ENCODE assay signal across 27 mouse cellular contexts in the genomic region with DNA sequence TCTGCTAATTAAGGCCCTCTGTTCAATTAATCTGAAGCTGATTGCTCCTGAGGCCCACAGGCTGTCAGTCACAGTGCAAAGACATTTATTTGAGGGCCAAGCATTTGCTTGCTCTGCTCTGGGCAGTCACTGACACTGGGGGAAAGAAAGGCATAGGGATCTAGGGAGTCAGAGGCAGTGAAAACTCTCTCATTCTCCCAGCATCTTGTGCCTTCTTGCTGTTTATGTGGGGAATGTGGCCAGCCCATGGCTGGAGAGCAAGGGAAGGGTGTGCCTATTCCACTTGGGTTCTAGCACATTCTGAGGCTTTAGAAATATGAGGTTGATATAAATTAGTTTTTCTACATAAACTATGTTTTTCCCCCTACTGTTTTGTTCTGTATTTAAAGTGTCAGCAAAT.
DNase-seq lines count a peak whose midpoint lies in the region; ATAC-seq and TF ChIP-seq lines count a peak whose summit lies in the region.
"Had no signal": no experiment of that assay in that cellular context is flagged by ENCODE, and none has a peak within 500 bp of the region (broad histone marks: within the 10 kb centered on the region; RNA-seq: fewer than 3 reads in every experiment).

No protein-coding gene starts in this region.

- H3K4me3 ChIP-seq in limb, embryonic 12.5 days (replicated peaks): no peak overlapping the region
- H3K4me3 ChIP-seq in limb, embryonic 10.5 days: no peak overlapping the region
- no peak overlapping the region for H3K4me3 ChIP-seq in limb, embryonic 15.5 days
- no peak overlapping the region for H3K4me3 ChIP-seq in midbrain, embryonic 16.5 days (ENCODE audit: low read depth, low read length)
- H3K4me3 ChIP-seq in hindbrain, embryonic 11.5 days (ENCODE audit: low read depth, low read length): no peak overlapping the region
- H3K4me3 ChIP-seq: embryonic facial prominence, embryonic 13.5 days; forebrain, embryonic 10.5 days; forebrain, embryonic 15.5 days; heart, embryonic 13.5 days; hindbrain, embryonic 12.5 days; intestine, embryonic 15.5 days; liver, embryonic 12.5 days; myocyte; neural tube, embryonic 12.5 days had no signal

- intact Hi-C loops in gastrocnemius, postnatal 14 days (cut with DNase I; ENCODE audit: low total_unique reads): no loop called here

- H3K4me1 ChIP-seq in limb, embryonic 12.5 days (replicated peaks): peaks cover 21% of the 10 kb centered on the region
- H3K4me1 ChIP-seq in limb, embryonic 10.5 days: no peaks in the 10 kb centered on the region
- peaks cover 21% of the 10 kb centered on the region for H3K4me1 ChIP-seq in limb, embryonic 15.5 days
- no peaks in the 10 kb centered on the region for H3K4me1 ChIP-seq in midbrain, embryonic 16.5 days (ENCODE audit: control insufficient read depth, insufficient read depth, low read length)
- no peaks in the 10 kb centered on the region for H3K4me1 ChIP-seq in hindbrain, embryonic 11.5 days (replicated peaks; ENCODE audit: control insufficient read depth, insufficient read depth, low read length)
- H3K4me1 ChIP-seq: embryonic facial prominence, embryonic 13.5 days; forebrain, embryonic 10.5 days; forebrain, embryonic 15.5 days; heart, embryonic 13.5 days; intestine, embryonic 15.5 days; liver, embryonic 12.5 days had no signal

- H3K36me3 ChIP-seq in limb, embryonic 12.5 days: no peaks in the 10 kb centered on the region
- no peaks in the 10 kb centered on the region for H3K36me3 ChIP-seq in limb, embryonic 10.5 days
- no peaks in the 10 kb centered on the region for H3K36me3 ChIP-seq in limb, embryonic 15.5 days
- H3K36me3 ChIP-seq in midbrain, embryonic 16.5 days (ENCODE audit: control insufficient read depth, insufficient read depth, low read length): no peaks in the 10 kb centered on the region
- H3K36me3 ChIP-seq in hindbrain, embryonic 11.5 days (ENCODE audit: control insufficient read depth, insufficient read depth, low read length): no peaks in the 10 kb centered on the region
- H3K36me3 ChIP-seq: embryonic facial prominence, embryonic 13.5 days; forebrain, embryonic 10.5 days; forebrain, embryonic 15.5 days; heart, embryonic 13.5 days; hindbrain, embryonic 12.5 days; intestine, embryonic 15.5 days; liver, embryonic 12.5 days; neural tube, embryonic 12.5 days had no signal

- ATAC-seq in limb, embryonic 12.5 days (ENCODE audit: insufficient number of reproducible peaks, insufficient read depth, low FRiP score, low TSS enrichment, low read depth): no peak
- peak; percentile 51; the same call in 1 of the 2 replicates for ATAC-seq in limb, embryonic 15.5 days (ENCODE audit: insufficient number of reproducible peaks, low FRiP score, low TSS enrichment, low read depth)
- ATAC-seq in midbrain, embryonic 16.5 days: no peak
- ATAC-seq in hindbrain, embryonic 11.5 days (ENCODE audit: low FRiP score): no peak
- ATAC-seq: forebrain, embryonic 15.5 days; hindbrain, postnatal 0 days; intestine, embryonic 15.5 days; liver, embryonic 12.5 days; liver, postnatal 0 days; Patski had no signal

- no peaks in the 10 kb centered on the region for H3K9me3 ChIP-seq in limb, embryonic 12.5 days
- H3K9me3 ChIP-seq in limb, embryonic 10.5 days (replicated peaks): no peaks in the 10 kb centered on the region
- no peaks in the 10 kb centered on the region for H3K9me3 ChIP-seq in limb, embryonic 15.5 days
- no peaks in the 10 kb centered on the region for H3K9me3 ChIP-seq in midbrain, embryonic 16.5 days (replicated peaks; ENCODE audit: control insufficient read depth, low read length, poor library complexity, severe bottlenecking)
- no peaks in the 10 kb centered on the region for H3K9me3 ChIP-seq in hindbrain, embryonic 11.5 days (ENCODE audit: control insufficient read depth, low read length)
- H3K9me3 ChIP-seq: embryonic facial prominence, embryonic 13.5 days; forebrain, embryonic 10.5 days; forebrain, embryonic 15.5 days; heart, embryonic 13.5 days; hindbrain, embryonic 12.5 days; intestine, embryonic 15.5 days; liver, embryonic 12.5 days; neural tube, embryonic 12.5 days had no signal

- no peak overlapping the region for H3K4me2 ChIP-seq in limb, embryonic 12.5 days
- H3K4me2 ChIP-seq in limb, embryonic 15.5 days: no peak overlapping the region
- no peak overlapping the region for H3K4me2 ChIP-seq in midbrain, embryonic 16.5 days (ENCODE audit: low read length)
- no peak overlapping the region for H3K4me2 ChIP-seq in hindbrain, embryonic 11.5 days (replicated peaks; ENCODE audit: low read depth, low read length)
- H3K4me2 ChIP-seq: embryonic facial prominence, embryonic 13.5 days; forebrain, embryonic 15.5 days; heart, embryonic 13.5 days; hindbrain, embryonic 12.5 days; intestine, embryonic 15.5 days; liver, embryonic 12.5 days; midbrain, embryonic 11.5 days; neural tube, embryonic 12.5 days had no signal

- no peak for TF ChIP-seq CTCF in brain, embryonic 14.5 days (IDR thresholded peaks at IDR 0.05; ENCODE audit: borderline replicate concordance, extremely low read depth, insufficient read depth, insufficient read length)

- H3K27ac ChIP-seq in limb, embryonic 12.5 days: peak overlapping the region; percentile 77
- H3K27ac ChIP-seq in limb, embryonic 10.5 days: no peak overlapping the region
- peak overlapping the region; percentile 75 for H3K27ac ChIP-seq in limb, embryonic 15.5 days
- H3K27ac ChIP-seq in midbrain, embryonic 16.5 days (ENCODE audit: low read length): no peak overlapping the region
- no peak overlapping the region for H3K27ac ChIP-seq in hindbrain, embryonic 11.5 days (ENCODE audit: low read depth, low read length)
- H3K27ac ChIP-seq: embryonic facial prominence, embryonic 13.5 days; forebrain, embryonic 10.5 days; forebrain, embryonic 15.5 days; heart, embryonic 13.5 days; hindbrain, embryonic 12.5 days; hindbrain, postnatal 0 days; intestine, embryonic 15.5 days; kidney, postnatal 0 days; liver, embryonic 12.5 days; neural tube, embryonic 12.5 days had no signal

- peak; percentile 27 for DNase-seq in gastrocnemius, postnatal 25 days
- no peak for DNase-seq in gastrocnemius, postnatal 14 days
- no peak for DNase-seq in limb, embryonic 10.5 days (ENCODE audit: low spot score)
- peak; percentile 29 for DNase-seq in brain, embryonic 14.5 days (ENCODE audit: low read depth)
- no peak for DNase-seq in hindbrain, embryonic 11.5 days (ENCODE audit: low spot score)
- DNase-seq: adrenal gland, postnatal 14 days; cerebellum, adult 18-20 months; kidney, postnatal 4 days; liver, postnatal 0 days; thymus, adult 2 months; thymus, postnatal 36 days had no signal

- no peaks in the 10 kb centered on the region for H3K27me3 ChIP-seq in limb, embryonic 12.5 days
- no peaks in the 10 kb centered on the region for H3K27me3 ChIP-seq in limb, embryonic 10.5 days (ENCODE audit: low read depth, poor library complexity, severe bottlenecking)
- H3K27me3 ChIP-seq in limb, embryonic 15.5 days: no peaks in the 10 kb centered on the region
- no peaks in the 10 kb centered on the region for H3K27me3 ChIP-seq in midbrain, embryonic 16.5 days (ENCODE audit: control insufficient read depth, insufficient read depth, low read depth, low read length)
- H3K27me3 ChIP-seq in hindbrain, embryonic 11.5 days (ENCODE audit: control insufficient read depth, insufficient read depth, low read length): no peaks in the 10 kb centered on the region
- H3K27me3 ChIP-seq: embryonic facial prominence, embryonic 13.5 days; forebrain, embryonic 15.5 days; heart, embryonic 13.5 days; hindbrain, embryonic 12.5 days; intestine, embryonic 15.5 days; liver, embryonic 12.5 days; neural tube, embryonic 12.5 days; Patski had no signal

- no peak for TF ChIP-seq POLR2A in brain, embryonic 14.5 days (IDR thresholded peaks at IDR 0.05; ENCODE audit: borderline replicate concordance, extremely low read depth, insufficient read depth, insufficient read length, poor library complexity, severe bottlenecking)

- no peak overlapping the region for H3K9ac ChIP-seq in limb, embryonic 12.5 days (replicated peaks)
- H3K9ac ChIP-seq in limb, embryonic 15.5 days: no peak overlapping the region
- no peak overlapping the region for H3K9ac ChIP-seq in midbrain, embryonic 16.5 days (ENCODE audit: low read depth, low read length)
- H3K9ac ChIP-seq in hindbrain, embryonic 11.5 days (ENCODE audit: low read depth, low read length): no peak overlapping the region
- H3K9ac ChIP-seq: embryonic facial prominence, embryonic 13.5 days; forebrain, embryonic 15.5 days; heart, embryonic 13.5 days; hindbrain, embryonic 12.5 days; intestine, embryonic 15.5 days; liver, embryonic 12.5 days; liver, postnatal 0 days; neural tube, embryonic 12.5 days had no signal

Comparison
In these comparisons a context has a peak if more than half of its experiments do, and no peak if none do; other contexts are left out.
1. DNase-seq: peak in gastrocnemius, postnatal 25 days (single experiment) and brain, embryonic 14.5 days (single experiment); none in gastrocnemius, postnatal 14 days (single experiment), limb, embryonic 10.5 days (single experiment) and hindbrain, embryonic 11.5 days (single experiment).
2. H3K27ac ChIP-seq: peak in limb, embryonic 12.5 days (single experiment) and limb, embryonic 15.5 days (single experiment); none in limb, embryonic 10.5 days (single experiment), midbrain, embryonic 16.5 days (single experiment) and hindbrain, embryonic 11.5 days (single experiment).